Mouse (Mus musculus): ENCODE measurements around the gene Dcdc2b. TPM values are rescaled to one million over a fixed set of nuclear protein-coding genes. Genes with fewer than 3 reads are reported as not detected.

Gene Dcdc2b
- polyA plus RNA-seq, 1 experiment: 11.3 TPM

- no peak for TF ChIP-seq POLR2A (IDR thresholded peaks at IDR 0.05; ENCODE audit: extremely low read depth, insufficient read depth, low read length)
- TF ChIP-seq CTCF (IDR thresholded peaks at IDR 0.05; ENCODE audit: extremely low read depth, insufficient read depth, low read length): no peak
- Histone ChIP-seq H3K27ac (ENCODE audit: insufficient read depth, low read length) (peak overlapping the region; percentile 65), H3K4me3 (ENCODE audit: insufficient read depth, low read length) (peak overlapping the region; percentile 69), H3K4me1 (ENCODE audit: control insufficient read depth, insufficient read depth, low read length) (peaks cover 14% of the 10 kb centered on the region)
These were observed 8.9 kb upstream of the Dcdc2b start for GRCm38 (mm10) chr4:129622803-129623535.

GRCm38 (mm10) chr4:129622120-129622802, 8.2 kb upstream of the Dcdc2b start:
- H3K4me3 ChIP-seq (ENCODE audit: insufficient read depth, low read length): peak overlapping the region; percentile 69
- TF ChIP-seq POLR2A (IDR thresholded peaks at IDR 0.05; ENCODE audit: extremely low read depth, insufficient read depth, low read length) (no peak), CTCF (IDR thresholded peaks at IDR 0.05; ENCODE audit: extremely low read depth, insufficient read depth, low read length) (no peak)
- peak overlapping the region; percentile 65 for H3K27ac ChIP-seq (ENCODE audit: insufficient read depth, low read length)
- H3K4me1 ChIP-seq (ENCODE audit: control insufficient read depth, insufficient read depth, low read length): peaks cover 14% of the 10 kb centered on the region

DNA sequence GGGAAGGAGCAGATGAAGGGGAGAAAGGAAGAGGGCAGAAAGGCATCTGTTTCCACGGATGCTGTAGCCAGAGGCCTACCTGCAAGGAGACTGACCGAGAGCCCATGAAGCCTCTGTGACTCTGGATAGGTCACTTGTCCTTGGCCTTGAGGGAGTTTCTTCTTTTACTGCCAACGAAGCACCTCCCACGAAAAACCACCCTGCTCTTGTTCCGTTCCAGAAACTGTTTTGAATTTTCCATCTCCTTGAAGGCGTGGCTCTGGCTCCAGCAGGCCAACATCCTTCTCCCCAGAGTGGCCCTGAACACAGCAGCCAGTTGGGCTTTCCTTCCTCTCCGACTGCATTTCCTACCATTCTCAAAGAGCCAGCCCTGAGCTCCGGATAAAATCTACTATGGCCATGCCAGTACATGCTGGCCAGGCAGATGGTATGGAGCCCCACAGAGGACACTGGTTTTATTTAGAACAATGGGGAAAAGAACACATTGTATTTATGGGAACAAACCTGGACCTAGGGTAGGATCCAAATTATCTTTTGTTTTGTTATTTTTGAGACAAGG, 7.3 kb upstream of the Dcdc2b start:
- Histone ChIP-seq H3K27ac (ENCODE audit: insufficient read depth, low read length) (peak overlapping the region; percentile 17; the same call in 1 of the 2 replicates), H3K4me1 (ENCODE audit: control insufficient read depth, insufficient read depth, low read length) (peaks cover 14% of the 10 kb centered on the region), H3K4me3 (ENCODE audit: insufficient read depth, low read length) (peak overlapping the region; percentile 15)
- TF ChIP-seq CTCF (IDR thresholded peaks at IDR 0.05; ENCODE audit: extremely low read depth, insufficient read depth, low read length) (no peak), POLR2A (IDR thresholded peaks at IDR 0.05; ENCODE audit: extremely low read depth, insufficient read depth, low read length) (no peak)

DNA sequence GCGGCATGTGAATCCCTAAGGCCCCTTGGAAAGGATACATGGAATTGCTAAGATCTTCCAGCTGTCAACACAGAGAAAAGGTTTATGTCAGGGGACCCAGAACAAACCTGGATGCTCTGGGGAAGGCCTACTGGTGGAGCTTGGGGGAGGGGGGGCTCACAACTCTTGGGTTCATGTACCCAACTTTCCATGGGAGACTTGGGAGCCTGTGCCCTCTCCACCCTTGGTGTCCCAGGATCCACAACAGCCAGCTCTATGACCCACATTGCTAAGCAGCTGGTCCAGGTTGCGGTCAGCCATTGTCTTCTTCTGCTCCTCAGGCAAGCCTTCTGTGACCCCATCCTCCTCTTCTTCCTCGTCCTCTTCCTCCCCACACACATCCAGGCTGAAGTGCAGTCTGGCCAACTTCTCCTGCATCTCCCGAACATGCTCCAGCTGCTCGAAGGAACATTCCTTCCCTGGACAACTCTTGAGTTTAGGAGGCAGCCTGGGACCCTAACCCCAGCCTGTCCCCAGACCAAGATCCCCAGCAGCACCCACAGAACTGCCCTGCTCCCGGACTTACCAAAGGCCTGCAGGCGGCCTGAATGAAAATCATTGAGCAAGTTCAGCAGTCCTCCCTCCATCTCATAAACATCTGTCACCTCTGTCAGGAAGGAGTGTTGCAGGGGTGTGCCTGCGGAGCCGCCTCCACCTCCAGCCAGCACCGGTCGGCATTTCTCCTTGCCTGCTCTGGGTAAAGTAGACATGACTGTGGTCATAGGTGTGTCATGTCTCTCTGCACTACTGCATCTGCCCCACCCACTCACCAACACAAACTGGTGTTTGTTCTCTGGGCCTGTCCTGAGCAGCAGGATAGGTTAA, 6.6 kb upstream of the Dcdc2b start:
- TF ChIP-seq POLR2A (IDR thresholded peaks at IDR 0.05; ENCODE audit: extremely low read depth, insufficient read depth, low read length) (no peak), CTCF (IDR thresholded peaks at IDR 0.05; ENCODE audit: extremely low read depth, insufficient read depth, low read length) (no peak)
- peaks cover 14% of the 10 kb centered on the region for H3K4me1 ChIP-seq (ENCODE audit: control insufficient read depth, insufficient read depth, low read length)
- peak overlapping the region; percentile 16; the same call in 1 of the 2 replicates for H3K27ac ChIP-seq (ENCODE audit: insufficient read depth, low read length)
- H3K4me3 ChIP-seq (ENCODE audit: insufficient read depth, low read length): peak overlapping the region; percentile 15

DNA sequence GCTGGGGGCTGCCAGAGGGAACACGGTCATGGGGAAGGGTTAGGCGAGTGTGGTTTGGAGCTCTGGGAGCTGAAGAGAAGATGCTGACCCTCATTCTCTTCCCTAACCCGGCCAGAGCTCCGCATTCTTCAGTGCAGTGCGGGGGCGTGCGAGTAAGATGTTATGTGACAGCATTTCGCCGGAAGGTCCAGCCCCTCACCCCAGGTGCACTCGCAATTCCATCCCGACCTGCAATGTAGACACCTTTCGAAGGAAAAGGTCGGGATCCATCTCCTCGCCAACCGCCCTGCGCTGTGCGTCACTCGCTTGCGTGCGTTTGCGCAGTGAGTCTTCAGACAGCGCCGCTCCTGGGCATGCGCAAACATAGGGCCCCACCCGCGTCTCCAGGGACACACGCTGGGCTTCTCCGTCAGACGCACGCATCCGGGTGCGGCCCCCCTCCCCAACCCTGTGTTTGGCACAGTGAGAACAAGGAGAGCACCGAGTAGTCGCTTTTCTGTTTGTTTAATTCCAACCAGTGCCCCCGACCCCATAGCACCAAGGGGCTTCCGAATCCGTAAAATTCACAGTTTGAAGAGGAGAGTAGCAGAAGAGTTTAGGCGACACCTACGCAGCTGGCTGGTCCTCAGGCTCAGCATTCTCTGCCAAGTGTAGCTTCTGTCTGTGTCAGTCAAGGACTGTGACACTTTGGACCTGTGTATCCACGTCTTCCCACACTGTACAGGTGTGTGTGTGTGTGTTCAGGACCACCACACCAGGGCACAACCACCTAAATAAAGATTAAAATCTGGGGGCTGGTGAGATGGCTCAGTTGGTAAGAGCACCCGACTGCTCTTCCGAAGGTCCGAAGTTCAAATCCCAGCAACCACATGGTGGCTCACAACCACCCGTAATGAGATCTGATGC, 5.0 kb upstream of the Dcdc2b start, which contains the start of gene Iqcc:
Gene Iqcc, minus strand, starts transcription at position 314 of the 906 bp plus-strand sequence.
- TF ChIP-seq CTCF (IDR thresholded peaks at IDR 0.05; ENCODE audit: extremely low read depth, insufficient read depth, low read length): no peak
- peak; percentile 99 for TF ChIP-seq POLR2A (IDR thresholded peaks at IDR 0.05; ENCODE audit: extremely low read depth, insufficient read depth, low read length)
- Histone ChIP-seq H3K4me1 (ENCODE audit: control insufficient read depth, insufficient read depth, low read length) (peaks cover 8% of the 10 kb centered on the region), H3K4me3 (ENCODE audit: insufficient read depth, low read length) (peak within 1 kb of the TSS; percentile 62), H3K27ac (ENCODE audit: insufficient read depth, low read length) (peak within 1 kb of the TSS; percentile 76)

DNA sequence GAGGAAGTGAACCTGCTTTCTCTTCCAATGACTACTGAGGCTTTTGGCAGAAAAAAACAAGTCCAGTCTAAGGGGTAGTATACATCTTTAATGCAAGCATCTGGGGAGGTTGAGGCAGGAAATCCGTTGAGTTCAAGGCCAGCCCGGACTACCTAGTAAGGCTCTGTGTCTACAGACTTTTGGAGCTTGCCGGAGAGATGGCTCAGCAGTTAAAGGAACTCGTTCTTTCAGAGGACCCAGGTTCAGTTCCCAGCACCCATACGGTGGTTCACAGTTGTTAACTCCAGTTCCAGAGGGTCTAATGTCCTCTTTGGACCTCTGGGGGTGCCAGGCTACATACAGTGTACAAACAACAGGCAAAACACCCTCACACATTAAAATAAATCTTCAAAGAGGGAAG, 4.0 kb upstream of the Dcdc2b start:
- H3K4me3 ChIP-seq (ENCODE audit: insufficient read depth, low read length): peak overlapping the region; percentile 62
- H3K4me1 ChIP-seq (ENCODE audit: control insufficient read depth, insufficient read depth, low read length): peaks cover 8% of the 10 kb centered on the region
- 0 out of 2 replicates have a peak overlapping the region, but pooled peaks have one; percentile 76 for H3K27ac ChIP-seq (ENCODE audit: insufficient read depth, low read length)
- TF ChIP-seq POLR2A (IDR thresholded peaks at IDR 0.05; ENCODE audit: extremely low read depth, insufficient read depth, low read length) (no peak), CTCF (IDR thresholded peaks at IDR 0.05; ENCODE audit: extremely low read depth, insufficient read depth, low read length) (no peak)

- TF ChIP-seq CTCF (IDR thresholded peaks at IDR 0.05; ENCODE audit: extremely low read depth, insufficient read depth, low read length): no peak
- Histone ChIP-seq H3K4me3 (ENCODE audit: insufficient read depth, low read length) (no peak overlapping the region), H3K4me1 (ENCODE audit: control insufficient read depth, insufficient read depth, low read length) (peaks cover 4% of the 10 kb centered on the region), H3K27ac (ENCODE audit: insufficient read depth, low read length) (no peak overlapping the region)
These were observed 3.1 kb upstream of the Dcdc2b start for GRCm38 (mm10) chr4:129617121-129617641.

DNA sequence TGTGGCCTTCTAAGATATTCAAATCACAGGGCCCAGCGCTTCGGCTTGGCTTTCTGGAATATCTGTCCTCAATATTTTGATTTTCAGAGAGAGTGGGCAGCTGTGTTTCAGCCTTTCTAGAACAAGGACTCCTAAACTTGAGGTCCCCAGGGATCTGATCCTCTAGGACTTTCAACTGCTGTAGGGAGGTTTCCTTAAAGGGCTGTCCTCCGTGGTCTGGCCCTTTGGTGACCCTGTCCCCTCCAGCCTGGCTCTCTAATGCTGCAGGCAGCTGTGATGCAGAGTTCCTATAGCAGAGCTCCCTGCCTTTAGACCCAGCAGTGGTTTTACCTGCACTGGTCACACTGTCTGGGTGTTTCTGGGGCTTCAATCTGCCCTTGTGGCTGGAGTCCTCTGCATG, 2.6 kb upstream of the Dcdc2b start:
- H3K4me1 ChIP-seq (ENCODE audit: control insufficient read depth, insufficient read depth, low read length): peaks cover 3% of the 10 kb centered on the region; the same call in 1 of the 2 replicates
- H3K4me3 ChIP-seq (ENCODE audit: insufficient read depth, low read length): no peak overlapping the region
- H3K27ac ChIP-seq (ENCODE audit: insufficient read depth, low read length): no peak overlapping the region
- TF ChIP-seq CTCF (IDR thresholded peaks at IDR 0.05; ENCODE audit: extremely low read depth, insufficient read depth, low read length) (no peak), POLR2A (IDR thresholded peaks at IDR 0.05; ENCODE audit: extremely low read depth, insufficient read depth, low read length) (no peak)
